Mouse (Mus musculus): ENCODE data around the gene Snf8. TPM values are rescaled to one million over a fixed set of nuclear protein-coding genes. Genes with fewer than 3 reads are reported as not detected.

The Snf8 gene
- polyA plus RNA-seq, 1 experiment from 2014 or later: 89.8 TPM

DNA sequence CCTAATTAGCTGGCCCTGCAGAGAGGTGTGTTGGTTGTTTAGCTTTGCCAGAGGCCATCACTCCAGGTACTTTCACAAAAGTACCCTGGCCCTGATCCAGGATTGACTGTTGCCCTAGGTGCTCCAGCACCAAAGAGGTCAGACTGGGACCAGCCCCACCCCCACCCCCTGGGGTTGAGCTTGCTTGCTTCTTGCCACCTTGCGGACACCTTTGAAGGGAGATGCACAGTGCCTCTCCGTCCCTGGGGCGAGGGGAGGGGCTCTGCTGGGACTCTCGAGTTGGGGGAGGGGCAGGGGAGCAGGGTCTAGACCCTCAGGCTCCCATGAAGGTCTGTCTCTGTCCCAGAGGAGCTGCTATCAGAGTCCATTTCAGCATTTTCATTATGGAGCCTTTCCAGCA is 15.3 kb downstream of the Snf8 start:
- Histone ChIP-seq H3K36me3 (peaks cover 94% of the 10 kb centered on the region), H3K9me3 (no peaks in the 10 kb centered on the region), H3K9ac (replicated peaks) (no peak overlapping the region), H3K4me1 (replicated peaks) (no peaks in the 10 kb centered on the region), H3K27ac (no peak overlapping the region), H3K4me2 (no peak overlapping the region), H3K27me3 (no peaks in the 10 kb centered on the region), H3K4me3 (replicated peaks) (no peak overlapping the region)
- WGBS: 66% methylated on average over 4 of the region's 4 CpGs
- ATAC-seq (ENCODE audit: insufficient number of reproducible peaks, insufficient read depth, low FRiP score, low TSS enrichment, low read depth): no peak

DNA sequence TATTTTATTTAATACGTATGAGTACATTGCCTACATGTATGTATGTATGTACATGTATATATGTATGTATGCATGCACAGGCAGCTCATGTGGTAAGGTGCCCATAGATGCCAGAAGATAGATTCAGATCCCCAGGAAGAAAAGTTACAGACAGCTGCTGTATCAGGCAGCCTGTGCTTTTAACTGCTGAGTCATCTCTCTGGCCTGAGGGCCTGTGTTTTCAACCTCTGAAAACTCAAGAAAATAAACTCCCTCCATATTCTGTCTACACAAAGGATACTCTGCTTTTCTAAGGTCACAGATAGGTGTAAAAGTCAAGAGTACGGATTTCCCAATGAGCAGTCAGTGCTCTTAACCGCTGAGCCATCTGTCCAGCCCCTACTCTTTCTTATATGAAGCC is 16.2 kb downstream of the Snf8 start:
- Histone ChIP-seq H3K4me2 (no peak overlapping the region), H3K27me3 (no peaks in the 10 kb centered on the region), H3K27ac (no peak overlapping the region), H3K9ac (replicated peaks) (no peak overlapping the region), H3K9me3 (no peaks in the 10 kb centered on the region), H3K36me3 (peaks cover 95% of the 10 kb centered on the region), H3K4me3 (replicated peaks) (no peak overlapping the region), H3K4me1 (replicated peaks) (no peaks in the 10 kb centered on the region)
- WGBS: 94% methylated on average over 3 of the region's 3 CpGs
- no peak for ATAC-seq (ENCODE audit: insufficient number of reproducible peaks, insufficient read depth, low FRiP score, low TSS enrichment, low read depth)

DNA sequence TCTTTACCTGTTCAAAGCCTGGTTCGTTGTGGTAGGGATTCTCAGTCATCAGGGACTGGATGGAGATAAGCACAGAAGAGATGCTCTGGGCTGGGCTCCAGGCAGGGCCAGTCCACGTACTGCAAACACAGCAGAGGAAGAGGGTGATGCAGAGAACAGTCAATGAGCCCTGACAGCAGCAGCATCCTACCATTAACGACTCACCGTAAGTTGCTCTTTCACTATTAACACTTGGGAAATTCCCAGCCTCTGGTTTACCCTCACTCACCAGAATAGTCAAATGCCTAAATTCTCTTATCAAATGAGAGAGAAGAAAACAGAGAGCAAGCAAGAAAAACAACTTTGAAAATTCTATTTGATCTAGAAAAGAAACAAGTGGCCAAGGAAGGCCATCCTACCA is 23.6 kb downstream of the Snf8 start:
- Histone ChIP-seq H3K27me3 (no peaks in the 10 kb centered on the region), H3K4me1 (replicated peaks) (peaks cover 7% of the 10 kb centered on the region), H3K36me3 (peaks cover 92% of the 10 kb centered on the region), H3K4me3 (replicated peaks) (no peak overlapping the region), H3K27ac (no peak overlapping the region), H3K4me2 (no peak overlapping the region), H3K9ac (replicated peaks) (no peak overlapping the region), H3K9me3 (no peaks in the 10 kb centered on the region)
- WGBS: 92% methylated on average over 4 of the region's 4 CpGs
- no peak for ATAC-seq (ENCODE audit: insufficient number of reproducible peaks, insufficient read depth, low FRiP score, low TSS enrichment, low read depth)

DNA sequence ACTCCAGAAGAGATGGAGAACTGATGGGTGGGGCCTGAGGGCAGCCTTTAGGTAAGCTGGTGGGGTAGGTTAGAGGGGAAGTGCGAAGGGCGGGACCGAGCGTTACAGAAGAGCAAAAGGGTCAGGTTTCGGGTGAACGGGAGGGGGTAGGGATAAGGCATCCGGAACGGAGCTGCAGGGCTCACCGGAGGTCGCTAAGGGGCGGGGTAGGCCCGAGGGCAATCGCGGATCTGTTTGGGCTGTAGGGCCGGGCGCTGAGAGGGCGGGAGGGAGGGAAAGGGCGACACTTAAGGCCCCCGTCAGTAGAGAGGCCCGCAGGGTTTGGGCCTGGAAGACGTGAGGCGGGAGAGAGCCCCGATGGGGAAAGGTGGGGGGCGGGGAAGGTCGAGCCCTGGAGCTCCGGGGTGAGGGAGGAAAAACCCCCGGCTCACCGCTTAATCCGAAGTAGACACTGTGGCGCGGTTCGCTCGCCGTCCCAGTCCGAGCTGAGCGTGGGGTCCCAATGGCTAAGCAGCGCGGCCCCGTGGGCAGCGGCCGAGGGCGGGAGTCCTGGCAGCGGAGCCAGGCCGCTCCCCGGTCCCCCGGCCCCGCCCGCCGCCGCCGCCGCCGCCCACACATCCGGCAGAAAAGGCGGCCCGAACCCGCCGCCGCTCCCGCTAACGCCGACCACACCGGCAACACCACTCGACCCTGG is 30.0 kb downstream of the Snf8 start:
- Histone ChIP-seq H3K4me2 (peak overlapping the region; percentile 88), H3K27ac (peak overlapping the region; percentile 88), H3K4me1 (replicated peaks) (peaks cover 20% of the 10 kb centered on the region), H3K9me3 (no peaks in the 10 kb centered on the region), H3K27me3 (no peaks in the 10 kb centered on the region), H3K4me3 (replicated peaks) (peak overlapping the region; percentile 96), H3K9ac (replicated peaks) (peak overlapping the region; percentile 96), H3K36me3 (peaks cover 32% of the 10 kb centered on the region)
- peak; percentile 20 for ATAC-seq (ENCODE audit: insufficient number of reproducible peaks, insufficient read depth, low FRiP score, low TSS enrichment, low read depth)
- under 1% methylated on average over 58 of the region's 64 CpGs for WGBS

DNA sequence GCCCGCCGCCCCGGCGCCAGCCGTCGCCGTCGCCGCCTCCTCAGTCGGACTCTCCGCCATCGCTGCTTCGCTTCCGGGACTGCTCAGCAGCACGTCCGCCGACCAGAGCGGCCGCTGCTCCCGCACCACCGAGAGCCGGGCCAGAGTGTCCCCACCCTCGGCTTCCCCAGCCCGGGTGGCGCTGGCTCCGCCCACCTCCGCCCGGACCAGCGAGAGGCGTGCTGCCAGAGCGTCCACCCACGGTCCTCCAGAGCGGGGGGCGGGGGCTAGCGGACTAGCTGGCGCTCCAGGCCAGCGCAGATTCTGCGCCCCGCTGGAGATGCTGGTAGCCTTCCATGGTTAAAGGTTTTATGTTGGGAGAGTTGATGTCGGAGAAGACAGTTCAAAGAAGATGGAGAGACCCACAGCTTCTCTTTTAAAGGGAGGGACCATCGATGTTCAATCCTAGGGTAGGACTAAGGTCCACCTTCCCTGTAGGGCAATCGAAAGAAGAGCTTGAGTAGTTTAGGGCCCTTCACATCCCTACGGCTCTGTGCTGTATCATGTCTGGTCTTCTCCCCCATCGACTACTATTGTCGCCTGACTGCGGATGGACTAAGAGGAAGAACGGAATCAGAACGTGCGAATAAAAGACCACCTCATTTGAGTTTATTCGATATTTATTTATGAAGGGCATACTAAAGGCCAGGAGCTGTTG is 30.7 kb downstream of the Snf8 start, which contains the start of gene Ube2z:
Gene Ube2z (minus strand): TSS at position 174 of the 697 bp plus-strand sequence.
- Histone ChIP-seq H3K4me2 (peak within 1 kb of the TSS; percentile 88), H3K4me1 (replicated peaks) (peaks cover 20% of the 10 kb centered on the region), H3K9me3 (no peaks in the 10 kb centered on the region), H3K9ac (replicated peaks) (peak within 1 kb of the TSS; percentile 96), H3K27ac (peak within 1 kb of the TSS; percentile 88), H3K27me3 (no peaks in the 10 kb centered on the region), H3K36me3 (peaks cover 31% of the 10 kb centered on the region), H3K4me3 (replicated peaks) (peak within 1 kb of the TSS; percentile 96)
- ATAC-seq (ENCODE audit: insufficient number of reproducible peaks, insufficient read depth, low FRiP score, low TSS enrichment, low read depth): peak; percentile 96
- 5% methylated on average over 49 of the region's 50 CpGs for WGBS

DNA sequence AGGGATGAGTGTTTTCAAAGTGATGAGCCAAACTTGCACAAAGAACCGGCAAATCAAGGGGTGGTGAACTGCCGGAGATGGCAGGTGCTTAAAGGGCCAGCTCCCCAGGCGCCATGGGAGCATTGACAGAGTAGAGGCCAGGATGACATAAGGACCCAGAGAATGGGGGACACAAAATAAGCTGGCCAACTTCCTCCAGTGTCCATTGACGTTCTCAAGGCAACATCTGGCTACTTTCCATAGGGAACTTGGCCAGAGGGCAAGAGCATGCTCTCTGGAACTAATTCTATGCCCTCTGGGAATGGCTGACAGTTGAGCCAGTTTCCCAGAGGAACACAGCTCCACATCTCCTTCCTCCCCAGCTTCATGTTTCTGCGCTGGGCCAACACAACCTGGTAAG is 33.5 kb downstream of the Snf8 start:
- ATAC-seq (ENCODE audit: insufficient number of reproducible peaks, insufficient read depth, low FRiP score, low TSS enrichment, low read depth): no peak

DNA sequence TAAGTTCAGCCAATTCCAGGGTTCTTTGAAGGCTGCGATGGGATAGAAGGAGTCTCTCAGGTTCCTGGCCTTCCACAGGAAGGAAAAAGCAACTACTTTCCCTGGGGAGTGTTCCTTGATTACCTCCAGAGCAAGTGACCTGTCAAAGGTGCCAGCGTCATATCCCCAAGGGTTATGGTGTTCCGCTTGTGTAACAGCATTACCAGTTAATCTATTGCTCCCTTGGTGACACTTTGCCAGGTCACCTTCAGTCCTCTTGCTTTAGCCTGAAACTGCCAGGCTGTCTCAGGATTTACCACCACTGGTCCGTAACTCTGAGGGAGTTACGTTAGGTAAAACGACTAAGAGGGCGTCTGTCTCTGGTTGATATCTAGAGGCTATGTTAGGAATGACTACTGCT is 35.7 kb downstream of the Snf8 start:
- peaks cover 13% of the 10 kb centered on the region for H3K4me1 ChIP-seq (replicated peaks)
- H3K4me3 ChIP-seq (replicated peaks): no peak overlapping the region
- peaks cover 33% of the 10 kb centered on the region for H3K36me3 ChIP-seq
- ATAC-seq (ENCODE audit: insufficient number of reproducible peaks, insufficient read depth, low FRiP score, low TSS enrichment, low read depth): no peak
- H3K27me3 ChIP-seq: no peaks in the 10 kb centered on the region
- no peaks in the 10 kb centered on the region for H3K9me3 ChIP-seq
- H3K27ac ChIP-seq: no peak overlapping the region
- no peak overlapping the region for H3K9ac ChIP-seq (replicated peaks)
- 86% methylated on average over 7 of the region's 7 CpGs for WGBS
- H3K4me2 ChIP-seq: no peak overlapping the region

More for the DNA sequence above, 33.5 kb downstream of the Snf8 start:
- Histone ChIP-seq H3K4me1 (replicated peaks) (peaks cover 14% of the 10 kb centered on the region), H3K27me3 (no peaks in the 10 kb centered on the region), H3K9me3 (no peaks in the 10 kb centered on the region), H3K4me3 (replicated peaks) (no peak overlapping the region), H3K9ac (replicated peaks) (no peak overlapping the region), H3K4me2 (no peak overlapping the region), H3K36me3 (peaks cover 26% of the 10 kb centered on the region), H3K27ac (no peak overlapping the region)
- 70% methylated on average over 5 of the region's 5 CpGs for WGBS

DNA sequence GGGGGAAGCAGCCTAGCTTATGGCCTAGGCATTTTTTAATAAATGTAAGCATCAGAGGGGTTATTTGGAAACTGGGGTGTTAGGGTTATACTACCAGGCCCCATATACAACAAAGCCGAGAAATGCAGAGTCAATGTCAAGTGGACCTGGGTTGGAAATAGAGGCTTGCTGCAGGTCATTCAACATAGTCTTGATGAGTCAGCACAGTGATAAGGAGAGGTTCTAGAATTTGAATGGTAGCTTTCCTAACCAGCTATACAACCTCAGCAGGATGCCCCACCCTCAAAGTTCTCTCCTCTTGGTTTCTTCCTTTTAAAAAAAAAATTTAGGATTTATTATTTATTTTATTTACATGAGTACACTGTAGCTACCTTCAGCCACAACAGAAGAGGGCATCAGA is 36.3 kb downstream of the Snf8 start:
- no peak overlapping the region for H3K27ac ChIP-seq
- no peak overlapping the region for H3K4me3 ChIP-seq (replicated peaks)
- H3K4me2 ChIP-seq: no peak overlapping the region
- ATAC-seq (ENCODE audit: insufficient number of reproducible peaks, insufficient read depth, low FRiP score, low TSS enrichment, low read depth): no peak
- peaks cover 10% of the 10 kb centered on the region for H3K4me1 ChIP-seq (replicated peaks)
- WGBS: 97% methylated on average over 1 of the region's 1 CpGs
- H3K27me3 ChIP-seq: no peaks in the 10 kb centered on the region
- H3K36me3 ChIP-seq: peaks cover 33% of the 10 kb centered on the region
- no peak overlapping the region for H3K9ac ChIP-seq (replicated peaks)
- H3K9me3 ChIP-seq: no peaks in the 10 kb centered on the region

DNA sequence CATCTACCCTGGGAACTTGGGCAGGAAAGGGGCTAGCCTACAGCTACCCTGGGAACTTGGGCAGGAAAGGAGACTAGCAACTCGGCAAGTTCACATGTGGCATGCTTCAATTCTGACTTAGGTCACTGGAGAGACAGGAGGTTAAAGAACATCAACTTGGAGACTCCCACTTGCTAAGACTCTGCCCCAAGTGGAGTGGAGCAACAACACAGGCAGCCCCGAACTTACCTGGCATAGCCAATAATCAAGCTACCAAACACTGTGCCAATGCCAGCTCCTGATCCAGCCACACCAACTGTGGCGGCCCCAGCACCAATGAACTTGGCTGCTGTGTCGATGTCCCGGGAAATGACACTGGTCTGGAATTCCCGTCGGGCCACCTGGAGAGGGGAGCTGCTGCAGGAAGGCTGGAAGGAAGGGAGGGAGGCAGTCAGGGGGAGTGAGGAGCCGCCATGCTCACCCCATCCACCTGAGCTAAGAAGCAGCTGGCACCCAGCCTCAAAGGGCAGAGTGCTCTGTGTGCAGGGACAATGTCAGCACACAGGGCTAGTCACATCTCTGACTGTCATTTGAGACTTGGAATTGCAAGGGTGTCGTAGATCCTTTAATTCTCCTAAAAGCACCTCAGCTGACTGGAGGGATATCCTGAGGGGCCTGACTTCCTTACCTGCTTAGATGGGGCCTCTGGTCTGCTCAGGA is 38.8 kb downstream of the Snf8 start:
- no peak for ATAC-seq (ENCODE audit: insufficient number of reproducible peaks, insufficient read depth, low FRiP score, low TSS enrichment, low read depth)
- no peak overlapping the region for H3K4me3 ChIP-seq (replicated peaks)
- WGBS: 75% methylated on average over 9 of the region's 9 CpGs
- no peak overlapping the region for H3K9ac ChIP-seq (replicated peaks)
- peaks cover 10% of the 10 kb centered on the region for H3K4me1 ChIP-seq (replicated peaks)
- H3K4me2 ChIP-seq: peak overlapping the region; percentile 84; the same call in 1 of the 2 replicates
- no peaks in the 10 kb centered on the region for H3K27me3 ChIP-seq
- H3K9me3 ChIP-seq: no peaks in the 10 kb centered on the region
- H3K36me3 ChIP-seq: peaks cover 33% of the 10 kb centered on the region
- no peak overlapping the region for H3K27ac ChIP-seq

DNA sequence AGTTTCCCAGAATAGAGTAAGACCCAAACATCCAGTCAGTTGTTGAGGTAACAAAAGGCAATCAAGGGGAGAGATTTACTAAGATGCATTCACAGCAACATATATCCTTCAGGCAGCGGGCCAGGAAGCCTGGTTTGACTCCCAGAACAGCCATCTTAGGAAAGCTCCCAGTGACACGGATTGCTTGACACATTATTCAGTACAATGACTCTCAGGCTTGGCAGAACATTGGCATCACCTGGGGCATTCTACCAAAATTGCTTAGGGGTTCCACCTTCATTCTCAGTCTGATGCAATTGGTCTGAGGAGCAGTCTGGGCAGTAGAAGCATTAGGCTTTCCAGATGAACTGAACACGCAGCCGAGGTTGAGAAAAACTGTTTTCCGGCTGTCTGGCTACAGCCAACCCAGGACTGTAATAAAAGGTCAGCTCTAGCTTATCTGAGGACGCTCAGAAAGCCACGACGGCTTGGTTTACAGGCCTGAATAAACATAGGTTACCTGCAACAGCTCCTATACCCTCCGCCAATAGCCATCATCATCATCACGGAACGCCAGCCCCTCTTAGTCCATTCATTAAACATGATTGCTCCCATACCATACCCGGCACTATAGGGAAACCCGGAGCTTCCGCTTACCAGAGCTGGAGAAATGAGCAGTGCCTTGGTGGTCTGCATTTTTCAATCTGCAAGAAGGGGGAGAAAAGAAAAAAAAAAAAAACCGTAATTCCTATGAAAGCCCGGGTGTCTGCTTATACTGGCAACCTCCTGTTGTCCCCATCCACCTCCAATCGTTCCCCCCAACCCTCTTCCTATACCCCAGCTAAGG is 39.9 kb downstream of the Snf8 start:
- H3K27ac ChIP-seq: 0 out of 2 replicates have a peak overlapping the region, but pooled peaks have one; percentile 66
- ATAC-seq (ENCODE audit: insufficient number of reproducible peaks, insufficient read depth, low FRiP score, low TSS enrichment, low read depth): no peak

More for the DNA sequence above, 39.9 kb downstream of the Snf8 start:
- WGBS: 17% methylated on average over 17 of the region's 17 CpGs
- Histone ChIP-seq H3K4me2 (peak overlapping the region; percentile 84), H3K27me3 (no peaks in the 10 kb centered on the region), H3K9ac (replicated peaks) (peak overlapping the region; percentile 78), H3K36me3 (peaks cover 33% of the 10 kb centered on the region), H3K9me3 (no peaks in the 10 kb centered on the region), H3K4me1 (replicated peaks) (peaks cover 10% of the 10 kb centered on the region), H3K4me3 (replicated peaks) (peak overlapping the region; percentile 77)
